Mouse (Mus musculus) testis, adult 2 months (tissue): ENCODE measurements around the gene Plekhh3.

Experiments
- CTCF ChIP-seq: fragments of 200-500 bp; IDR thresholded peaks from 2 replicates; pipeline ENCODE4 v1.5.1; 2012; ENCODE audit warnings: low read depth, mild to moderate bottlenecking, inconsistent platforms, low read length, moderate library complexity; ENCODE audit not compliant: control insufficient read depth, insufficient read depth, insufficient replicate concordance
- POLR2A ChIP-seq: fragments of 200-500 bp; IDR thresholded peaks from 2 replicates; pipeline ENCODE4 v1.6.1; 2012; ENCODE audit warnings: low read depth, mild to moderate bottlenecking, inconsistent platforms, low read length, moderate library complexity; ENCODE audit not compliant: control insufficient read depth

- TF ChIP-seq CTCF (no peak), POLR2A (no peak)
Measured at GRCm38 (mm10) chr11:101142215-101142967, 28.8 kb downstream of the Plekhh3 start.
